Mouse (Mus musculus) limb, embryonic 14.5 days (tissue): ENCODE data around the gene Mlec. TPM values are rescaled to one million over a fixed set of nuclear protein-coding genes. Genes with fewer than 3 reads are reported as not detected.
A peak's percentile ranks its signal among the peaks of the same experiment; 100 is the strongest.

Source experiments
- ATAC-seq: fragments of 200-750 bp; cut with Nextera tagmentation; 2 replicates; pipeline ENCODE4 v1.8.0; 2017; ENCODE audit warnings: low read depth, moderate number of reproducible peaks, moderate TSS enrichment; ENCODE audit not compliant: low FRiP score
- DNase-seq: peaks from one replicate; pipeline ENCODE4 v3.0.0-alpha.2; 2015; ENCODE audit warnings: low spot score
- H3K27ac ChIP-seq: fragments of 300-500 bp; sonication (generic); replicated peaks from 2 replicates; pipeline ENCODE4 v1.5.1; 2014; ENCODE audit warnings: low read depth, mild to moderate bottlenecking, low read length, moderate library complexity, mixed read lengths
- H3K27me3 ChIP-seq: fragments of 300-500 bp; sonication (generic); 2 replicates; pipeline ENCODE4 v1.6.1; 2014; ENCODE audit warnings: low read length, mixed read lengths; ENCODE audit not compliant: control insufficient read depth, insufficient read depth
- H3K36me3 ChIP-seq: fragments of 300-500 bp; sonication (generic); 2 replicates; pipeline ENCODE4 v1.6.1; 2014; ENCODE audit warnings: mild to moderate bottlenecking, low read length, moderate library complexity, mixed read lengths; ENCODE audit not compliant: control insufficient read depth, insufficient read depth
- H3K4me1 ChIP-seq: fragments of 300-500 bp; sonication (generic); 2 replicates; pipeline ENCODE4 v1.6.1; 2014; ENCODE audit warnings: antibody characterized with exemption, low read length, mixed read lengths; ENCODE audit not compliant: control insufficient read depth, insufficient read depth
- H3K4me2 ChIP-seq: fragments of 300-500 bp; sonication (generic); replicated peaks from 2 replicates; pipeline ENCODE4 v1.6.1; 2014; ENCODE audit warnings: low read depth, mild to moderate bottlenecking, low read length, moderate library complexity; ENCODE audit not compliant: severe bottlenecking
- H3K4me3 ChIP-seq: fragments of 300-500 bp; sonication (generic); replicated peaks from 2 replicates; pipeline ENCODE4 v1.5.1; 2014; ENCODE audit warnings: low read length
- H3K9ac ChIP-seq: fragments of 300-500 bp; sonication (generic); 2 replicates; pipeline ENCODE4 v1.6.1; 2014; ENCODE audit warnings: mild to moderate bottlenecking, low read depth, low read length, moderate library complexity; ENCODE audit not compliant: severe bottlenecking
- H3K9me3 ChIP-seq: fragments of 300-500 bp; sonication (generic); 2 replicates; pipeline ENCODE4 v1.6.1; 2016; ENCODE audit warnings: low read length; ENCODE audit not compliant: control insufficient read depth
- POLR2A ChIP-seq: fragments of 200-500 bp; IDR thresholded peaks from 2 replicates; pipeline ENCODE4 v1.8.0; 2012; ENCODE audit warnings: inconsistent platforms, mild to moderate bottlenecking, moderate library complexity, borderline replicate concordance; ENCODE audit not compliant: insufficient read depth, insufficient read length; ENCODE audit errors: extremely low read depth
- WGBS: fragments of 180-500 bp; shearing (Covaris S2); extraction: QIAGEN DNeasy Blood & Tissue Kit; methylation state at CpG from one replicate; pipeline ENCODE4 v1.1.7; 2014; 5-methylcytosine and 5-hydroxymethylcytosine counted together
- polyA plus RNA-seq, 2 experiments: library from polyadenylated mRNA; depleted of rRNA in 1 of 2; stranded (reverse) in 1 of 2; unstranded in 1 of 2; fragments of >200 nt; fragmentation: Nextera tagmentation in 1 of 2; extraction: Ambion mirVana in 1 of 2; gene quantifications; 2 replicates each; pipeline versions ENCODE4 v1.2.1 to v1.2.3; 2012 to 2014

Gene Mlec
- polyA plus RNA-seq, 2 experiments = 73.7 to 215 TPM

- DNase-seq = no peak
- no peaks in the 10 kb centered on the region for H3K36me3 ChIP-seq
- TF ChIP-seq POLR2A = no peak
- no peak for ATAC-seq
- 21% methylated on average over 13 of the region's 13 CpGs for WGBS
- H3K4me2 ChIP-seq = no peak overlapping the region
- H3K27me3 ChIP-seq = no peaks in the 10 kb centered on the region
- H3K9me3 ChIP-seq = no peaks in the 10 kb centered on the region
- H3K9ac ChIP-seq = peak overlapping the region; percentile 25; the same call in 1 of the 2 replicates
- no peak overlapping the region for H3K27ac ChIP-seq
- H3K4me3 ChIP-seq = no peak overlapping the region
- peaks cover 10% of the 10 kb centered on the region for H3K4me1 ChIP-seq
Observed at GRCm38 (mm10) chr5:115161064-115161939, 3.3 kb upstream of the Mlec start.

GRCm38 (mm10) chr5:115160655-115161054 lies 2.7 kb upstream of the Mlec start:
- Histone ChIP-seq H3K36me3 (no peaks in the 10 kb centered on the region), H3K9me3 (no peaks in the 10 kb centered on the region), H3K27ac (no peak overlapping the region), H3K4me3 (no peak overlapping the region), H3K9ac (no peak overlapping the region), H3K4me1 (peaks cover 17% of the 10 kb centered on the region), H3K27me3 (no peaks in the 10 kb centered on the region), H3K4me2 (no peak overlapping the region)
- TF ChIP-seq POLR2A = no peak
- DNase-seq = no peak
- no peak for ATAC-seq
- 55% methylated on average over 6 of the region's 6 CpGs for WGBS

DNA sequence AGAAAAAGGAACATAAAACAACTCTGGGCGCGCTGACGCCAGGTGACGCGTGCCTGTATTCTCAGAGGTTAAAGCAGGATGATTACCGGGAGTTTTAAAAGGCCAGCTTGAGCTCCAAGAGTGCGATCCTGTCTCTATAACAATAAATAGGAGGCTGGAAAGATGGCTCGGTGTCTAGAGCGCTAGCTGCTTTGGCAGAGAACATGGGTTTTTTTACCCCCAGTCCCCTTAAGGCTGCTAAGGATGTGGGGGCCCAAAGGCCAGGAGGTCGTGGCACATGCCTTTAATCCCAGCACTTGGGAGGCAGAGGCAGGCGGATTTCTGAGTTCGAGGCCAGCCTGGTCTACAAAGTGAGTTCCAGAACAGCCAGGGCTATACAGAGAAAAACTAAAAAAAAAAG lies 1.2 kb upstream of the Mlec start:
- no peak for ATAC-seq
- TF ChIP-seq POLR2A = no peak
- WGBS = 30% methylated on average over 12 of the region's 12 CpGs
- Histone ChIP-seq H3K4me2 (peak overlapping the region; percentile 47), H3K36me3 (peaks cover 7% of the 10 kb centered on the region; the same call in 1 of the 2 replicates), H3K27ac (peak overlapping the region; percentile 95), H3K4me3 (peak overlapping the region; percentile 99), H3K9ac (peak overlapping the region; percentile 69), H3K9me3 (no peaks in the 10 kb centered on the region), H3K27me3 (no peaks in the 10 kb centered on the region), H3K4me1 (peaks cover 31% of the 10 kb centered on the region)
- DNase-seq = no peak

- H3K4me1 ChIP-seq = peaks cover 45% of the 10 kb centered on the region
- peak; percentile 32 for DNase-seq
Observed at GRCm38 (mm10) chr5:115156933-115157589, 918 bp downstream of the Mlec start.

GRCm38 (mm10) chr5:115156401-115156800 lies 1.6 kb downstream of the Mlec start:
- WGBS = 46% methylated on average over 7 of the region's 7 CpGs
- no peak overlapping the region for H3K27ac ChIP-seq
- peaks cover 44% of the 10 kb centered on the region for H3K4me1 ChIP-seq
- H3K4me2 ChIP-seq = peak overlapping the region; percentile 69
- H3K4me3 ChIP-seq = peak overlapping the region; percentile 99
- H3K9ac ChIP-seq = peak overlapping the region; percentile 96
- H3K36me3 ChIP-seq = peaks cover 27% of the 10 kb centered on the region
- ATAC-seq = no peak
- no peak for TF ChIP-seq POLR2A
- no peaks in the 10 kb centered on the region for H3K9me3 ChIP-seq
- no peaks in the 10 kb centered on the region for H3K27me3 ChIP-seq
- no peak for DNase-seq

More at GRCm38 (mm10) chr5:115156933-115157589, 918 bp downstream of the Mlec start:
- under 1% methylated on average over 26 of the region's 26 CpGs for WGBS
- Histone ChIP-seq H3K9me3 (no peaks in the 10 kb centered on the region), H3K4me3 (peak overlapping the region; percentile 99), H3K36me3 (peaks cover 22% of the 10 kb centered on the region), H3K27me3 (no peaks in the 10 kb centered on the region), H3K4me2 (peak overlapping the region; percentile 69), H3K27ac (peak overlapping the region; percentile 89), H3K9ac (peak overlapping the region; percentile 96)
- TF ChIP-seq POLR2A = no peak
- ATAC-seq = no peak
